Mouse (Mus musculus) heart, embryonic 14.5 days (tissue): ENCODE data around the gene C1qbp. TPM values are rescaled to one million over a fixed set of nuclear protein-coding genes. Genes with fewer than 3 reads are reported as not detected.
A peak's percentile ranks its signal among the peaks of the same experiment; 100 is the strongest.

ENCODE experiments used
- ATAC-seq: fragments of 200-750 bp; cut with Nextera tagmentation; 2 replicates; pipeline ENCODE4 v1.8.0; 2017; ENCODE audit warnings: low read depth, moderate TSS enrichment; ENCODE audit not compliant: insufficient number of reproducible peaks, insufficient read depth, low FRiP score
- H3K27ac ChIP-seq, 2 experiments: fragments of 200-500 bp in 1 of 2; fragments of 300-500 bp in 1 of 2; sonication (generic) in 1 of 2; replicated peaks in 1 of 2; 2 replicates each; pipeline ENCODE4 v1.5.1; 2012 to 2014; ENCODE audit warnings: low read depth in 2 of 2, low read length in 2 of 2, control low read depth in 1 of 2, mild to moderate bottlenecking in 1 of 2, mixed read lengths in 1 of 2; ENCODE audit not compliant: control insufficient read depth in 1 of 2, insufficient read depth in 1 of 2
- H3K27me3 ChIP-seq: fragments of 300-500 bp; sonication (generic); 2 replicates; pipeline ENCODE4 v1.6.1; 2014; ENCODE audit warnings: mild to moderate bottlenecking, low read length, control low read depth; ENCODE audit not compliant: control insufficient read depth, insufficient read depth
- H3K36me3 ChIP-seq: fragments of 300-500 bp; sonication (generic); 2 replicates; pipeline ENCODE4 v1.6.1; 2014; ENCODE audit warnings: mild to moderate bottlenecking, control low read depth, low read length, mixed read lengths; ENCODE audit not compliant: control insufficient read depth, insufficient read depth
- H3K4me1 ChIP-seq, 2 experiments: fragments of 200-500 bp in 1 of 2; fragments of 300-500 bp in 1 of 2; sonication (generic) in 1 of 2; 2 replicates each; pipeline ENCODE4 v1.6.1; 2012 to 2014; ENCODE audit warnings: low read length in 2 of 2, control low read depth in 1 of 2, mixed read lengths in 1 of 2; ENCODE audit not compliant: control insufficient read depth in 2 of 2, insufficient read depth in 2 of 2
- H3K4me2 ChIP-seq: fragments of 300-500 bp; sonication (generic); 2 replicates; pipeline ENCODE4 v1.6.1; 2014; ENCODE audit warnings: mild to moderate bottlenecking, low read length
- H3K4me3 ChIP-seq, 2 experiments: fragments of 200-500 bp in 1 of 2; fragments of 300-500 bp in 1 of 2; sonication (generic) in 1 of 2; 2 replicates each; pipeline ENCODE4 v1.5.1; 2012 to 2014; ENCODE audit warnings: low read length in 2 of 2, mild to moderate bottlenecking in 2 of 2, control low read depth in 1 of 2, low read depth in 1 of 2, moderate library complexity in 1 of 2; ENCODE audit not compliant: control insufficient read depth in 1 of 2, insufficient read depth in 1 of 2
- H3K9ac ChIP-seq: fragments of 300-500 bp; sonication (generic); 2 replicates; pipeline ENCODE4 v1.6.1; 2014; ENCODE audit warnings: mild to moderate bottlenecking, low read length
- H3K9me3 ChIP-seq: fragments of 300-500 bp; sonication (generic); 2 replicates; pipeline ENCODE4 v1.6.1; 2016; ENCODE audit warnings: low read length, control low read depth; ENCODE audit not compliant: control insufficient read depth
- WGBS: fragments of 180-500 bp; shearing (Covaris S2); extraction: QIAGEN DNeasy Blood & Tissue Kit; methylation state at CpG from one replicate; pipeline ENCODE4 v1.1.7; 2014; 5-methylcytosine and 5-hydroxymethylcytosine counted together
- polyA plus RNA-seq: library from polyadenylated mRNA; unstranded; fragments of >200 nt; fragmentation: Nextera tagmentation; extraction: Ambion mirVana; gene quantifications from 2 replicates; pipeline ENCODE4 v1.2.1, GENCODE M21; 2014

The C1qbp gene
- polyA plus RNA-seq, result 244 and 246 TPM in 2 replicates

- 1% methylated on average over 58 of the region's 64 CpGs for WGBS
- Histone ChIP-seq H3K9me3 (no peaks in the 10 kb centered on the region), H3K4me1 (peaks cover 3 to 11% of the 10 kb centered on the region in 2 experiments; a peak in 3 of 4 replicates), H3K27me3 (no peaks in the 10 kb centered on the region), H3K36me3 (peaks cover 69% of the 10 kb centered on the region), H3K27ac (peak within 1 kb of the TSS; percentile 43 to 53; a peak in 2 of 4 replicates), H3K4me3 (peak within 1 kb of the TSS; percentile 76 to 99), H3K9ac (peak within 1 kb of the TSS; percentile 97), H3K4me2 (peak within 1 kb of the TSS; percentile 87)
- ATAC-seq, result peak; percentile 93
These were observed at the start of gene C1qbp for GRCm38 (mm10) chr11:70982557-70983228. Gene C1qbp, minus strand, starts transcription at chr11:70983026.

- Histone ChIP-seq H3K4me2 (peak overlapping the region; percentile 87), H3K27ac (no peak overlapping the region), H3K9me3 (no peaks in the 10 kb centered on the region), H3K27me3 (no peaks in the 10 kb centered on the region), H3K36me3 (peaks cover 13% of the 10 kb centered on the region), H3K4me3 (peak overlapping the region; percentile 52 to 53; a peak in 3 of 4 replicates), H3K4me1 (no peaks in the 10 kb centered on the region), H3K9ac (peak overlapping the region; percentile 69; the same call in 1 of the 2 replicates)
- 64% methylated on average over 7 of the region's 7 CpGs for WGBS
- ATAC-seq, result no peak
These were observed 49.2 kb upstream of the C1qbp start for GRCm38 (mm10) chr11:71032070-71032469.

- Histone ChIP-seq H3K27ac (no peak overlapping the region), H3K36me3 (peaks cover 38% of the 10 kb centered on the region), H3K4me2 (no peak overlapping the region), H3K4me1 (no peaks in the 10 kb centered on the region), H3K9ac (no peak overlapping the region), H3K4me3 (no peak overlapping the region), H3K9me3 (no peaks in the 10 kb centered on the region), H3K27me3 (no peaks in the 10 kb centered on the region)
- no peak for ATAC-seq
- 71% methylated on average over 3 of the region's 3 CpGs for WGBS
These were observed 46.7 kb upstream of the C1qbp start for GRCm38 (mm10) chr11:71029403-71030118.

GRCm38 (mm10) chr11:71028280-71028679 is 45.5 kb upstream of the C1qbp start:
- Histone ChIP-seq H3K9ac (no peak overlapping the region), H3K4me3 (no peak overlapping the region), H3K27ac (no peak overlapping the region), H3K9me3 (no peaks in the 10 kb centered on the region), H3K27me3 (no peaks in the 10 kb centered on the region), H3K4me2 (no peak overlapping the region), H3K36me3 (peaks cover 49% of the 10 kb centered on the region), H3K4me1 (no peaks in the 10 kb centered on the region)
- ATAC-seq, result no peak
- 73% methylated on average over 3 of the region's 3 CpGs for WGBS

GRCm38 (mm10) chr11:71019201-71020068 is 36.6 kb upstream of the C1qbp start, which contains the start of the genes Mis12 and Derl2:
Gene Mis12, plus strand, starts transcription at chr11:71019611.
Gene Derl2, minus strand, starts transcription at chr11:71019841.
- Histone ChIP-seq H3K4me2 (peak within 1 kb of the TSS; percentile 85), H3K9ac (peak within 1 kb of the TSS; percentile 90), H3K9me3 (no peaks in the 10 kb centered on the region), H3K27ac (peak within 1 kb of the TSS; percentile 80 to 93), H3K36me3 (peaks cover 27% of the 10 kb centered on the region), H3K4me3 (peak within 1 kb of the TSS; percentile 61 to 80), H3K4me1 (peaks cover 0 to 18% of the 10 kb centered on the region in 2 experiments; a peak in 2 of 4 replicates), H3K27me3 (no peaks in the 10 kb centered on the region)
- under 1% methylated on average over 68 of the region's 71 CpGs for WGBS
- ATAC-seq, result peak; percentile 100

DNA sequence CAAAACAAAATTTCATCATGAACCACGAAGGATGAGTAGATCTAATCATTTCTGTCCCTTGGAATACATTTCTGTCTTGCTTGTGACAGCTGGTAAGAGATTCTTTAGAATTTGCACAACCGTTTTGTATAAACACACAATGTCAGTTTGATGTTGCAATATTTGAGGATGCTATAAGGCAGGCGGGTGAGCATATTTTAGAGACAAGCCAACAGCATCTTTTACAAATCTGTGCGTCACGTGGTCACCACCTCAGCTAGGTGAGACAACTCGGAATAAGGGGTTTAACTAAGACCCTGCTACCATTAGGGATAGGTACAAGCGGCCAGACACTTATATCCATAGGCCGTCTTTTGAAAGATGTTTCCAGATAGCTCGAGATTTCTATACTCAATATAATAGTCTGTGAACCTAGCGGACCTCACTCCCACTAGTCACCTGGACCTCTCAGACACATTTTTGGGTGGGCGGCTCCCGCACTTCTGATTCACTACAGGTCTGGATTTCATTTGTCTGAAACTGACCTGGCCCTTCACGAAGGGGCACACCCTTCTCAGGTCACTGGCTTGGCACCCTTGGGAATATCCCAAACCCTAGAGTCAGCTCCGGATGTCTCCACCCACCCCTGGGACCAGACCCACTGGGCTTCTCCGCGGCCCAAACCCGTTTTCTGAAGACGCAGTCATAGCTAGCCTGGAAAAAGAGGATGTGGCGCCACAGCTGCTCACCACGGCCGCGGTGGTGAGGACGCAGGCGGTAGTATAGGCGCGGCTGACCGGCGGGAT is 35.8 kb upstream of the C1qbp start:
- peaks cover 0 to 18% of the 10 kb centered on the region in 2 experiments; a peak in 2 of 4 replicates for H3K4me1 ChIP-seq
- peak overlapping the region; percentile 81 for H3K9ac ChIP-seq
- no peaks in the 10 kb centered on the region for H3K9me3 ChIP-seq
- H3K4me2 ChIP-seq, result peak overlapping the region; percentile 74
- WGBS, result 5% methylated on average over 28 of the region's 28 CpGs
- peaks cover 28% of the 10 kb centered on the region for H3K36me3 ChIP-seq
- peak overlapping the region; percentile 61 to 69 for H3K4me3 ChIP-seq
- peak overlapping the region; percentile 28 to 53; a peak in 3 of 4 replicates for H3K27ac ChIP-seq
- H3K27me3 ChIP-seq, result no peaks in the 10 kb centered on the region
- peak; percentile 13; the same call in 1 of the 2 replicates for ATAC-seq
